ENCODE assay signal across 9 mouse cellular contexts in the genomic region with DNA sequence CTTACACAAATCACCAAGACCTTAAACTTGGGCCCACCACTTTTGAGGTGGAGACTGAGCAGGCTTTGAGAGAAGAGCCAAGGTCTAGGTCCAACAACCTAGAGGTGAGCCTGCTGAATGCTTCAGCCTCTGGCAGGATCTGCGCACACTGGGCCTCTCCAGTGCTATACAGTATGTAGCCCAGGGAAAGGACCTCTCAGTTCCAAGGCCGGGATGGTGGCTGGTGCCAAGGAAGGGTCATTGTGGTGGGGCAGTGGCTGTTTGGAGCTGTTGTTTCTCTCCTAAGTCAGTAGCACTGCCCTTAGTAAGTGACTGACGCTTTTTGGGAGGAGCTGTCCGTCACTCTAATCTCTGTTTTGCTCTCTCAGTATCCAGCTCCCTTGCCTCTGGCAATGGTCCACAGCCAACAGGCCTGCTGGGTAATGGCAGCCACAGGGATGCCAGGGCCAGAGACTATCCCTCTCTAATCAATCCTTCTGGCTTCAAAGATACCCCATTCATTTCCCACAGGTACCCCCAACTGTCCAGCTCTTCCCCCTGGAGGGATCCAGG.
DNase-seq lines count a peak whose midpoint lies in the region; ATAC-seq and TF ChIP-seq lines count a peak whose summit lies in the region.
"Had no signal": no experiment of that assay in that cellular context is flagged by ENCODE, and none has a peak within 500 bp of the region (broad histone marks: within the 10 kb centered on the region; RNA-seq: fewer than 3 reads in every experiment).

No protein-coding gene starts in this region.

- no peaks in the 10 kb centered on the region for H3K27me3 ChIP-seq in lung, postnatal 0 days (replicated peaks; ENCODE audit: insufficient read depth, low read length)
- no peaks in the 10 kb centered on the region for H3K27me3 ChIP-seq in forebrain, embryonic 12.5 days
- H3K27me3 ChIP-seq in neural tube, embryonic 14.5 days (ENCODE audit: control insufficient read depth, insufficient read depth, low read length) = no peaks in the 10 kb centered on the region

- no peak overlapping the region for H3K27ac ChIP-seq in lung, postnatal 0 days (ENCODE audit: low read length)
- H3K27ac ChIP-seq in forebrain, embryonic 12.5 days = peak overlapping the region; percentile 27
- no peak overlapping the region for H3K27ac ChIP-seq in neural tube, embryonic 14.5 days (ENCODE audit: low read depth, low read length)
- H3K27ac ChIP-seq: macrophage had no signal

- no peak overlapping the region for H3K4me3 ChIP-seq in lung, postnatal 0 days (ENCODE audit: low read depth, low read length)
- H3K4me3 ChIP-seq in forebrain, embryonic 12.5 days (replicated peaks) = no peak overlapping the region
- H3K4me3 ChIP-seq in neural tube, embryonic 14.5 days (ENCODE audit: low read depth, low read length) = no peak overlapping the region

- 0 out of 2 replicates have a peak, but pooled peaks have one; percentile 5 for ATAC-seq in lung, postnatal 0 days
- no peak for ATAC-seq in forebrain, embryonic 12.5 days (ENCODE audit: low FRiP score)
- peak; percentile 36; the same call in 1 of the 2 replicates for ATAC-seq in neural tube, embryonic 14.5 days (ENCODE audit: low read depth)

- H3K4me1 ChIP-seq in lung, postnatal 0 days (ENCODE audit: insufficient read depth, low read depth, low read length) = no peaks in the 10 kb centered on the region
- H3K4me1 ChIP-seq in forebrain, embryonic 12.5 days = peaks cover 76% of the 10 kb centered on the region
- peaks cover 28% of the 10 kb centered on the region for H3K4me1 ChIP-seq in neural tube, embryonic 14.5 days (ENCODE audit: control insufficient read depth, insufficient read depth, low read length)

- DNase-seq in lung, postnatal 0 days (ENCODE audit: low spot score) = no peak
- no peak for DNase-seq in lung, adult 18-20 months
- peak; percentile 48 to 57 for DNase-seq in heart, postnatal 14 days
- DNase-seq in testis, postnatal 10 days (ENCODE audit: low spot score) = no peak
- no peak for DNase-seq in right cerebral cortex, postnatal 25 days

- TF ChIP-seq CTCF in lung, postnatal 0 days (IDR thresholded peaks at IDR 0.05) = no peak

- no peak for TF ChIP-seq EP300 in lung, postnatal 0 days (IDR thresholded peaks at IDR 0.05)

- intact Hi-C loops in heart, postnatal 14 days (cut with DNase I) = no loop called here

- H3K9me3 ChIP-seq in lung, postnatal 0 days (ENCODE audit: low read length) = no peaks in the 10 kb centered on the region
- H3K9me3 ChIP-seq in forebrain, embryonic 12.5 days = no peaks in the 10 kb centered on the region
- H3K9me3 ChIP-seq in neural tube, embryonic 14.5 days (ENCODE audit: control insufficient read depth, low read length) = no peaks in the 10 kb centered on the region
- H3K9me3 ChIP-seq: G1E had no signal

- H3K36me3 ChIP-seq in lung, postnatal 0 days (ENCODE audit: insufficient read depth, low read length) = no peaks in the 10 kb centered on the region
- peaks cover 8% of the 10 kb centered on the region for H3K36me3 ChIP-seq in forebrain, embryonic 12.5 days (replicated peaks)
- no peaks in the 10 kb centered on the region for H3K36me3 ChIP-seq in neural tube, embryonic 14.5 days (ENCODE audit: control insufficient read depth, insufficient read depth, low read length)

- no peak overlapping the region for H3K9ac ChIP-seq in lung, postnatal 0 days (replicated peaks; ENCODE audit: low read depth)
- H3K9ac ChIP-seq in forebrain, embryonic 12.5 days = no peak overlapping the region
- H3K9ac ChIP-seq in neural tube, embryonic 14.5 days (replicated peaks; ENCODE audit: low read depth, low read length) = no peak overlapping the region

- H3K4me2 ChIP-seq in lung, postnatal 0 days (replicated peaks; ENCODE audit: low read depth, low read length) = no peak overlapping the region
- H3K4me2 ChIP-seq in forebrain, embryonic 12.5 days = no peak overlapping the region
- H3K4me2 ChIP-seq in neural tube, embryonic 14.5 days (ENCODE audit: low read depth, low read length) = no peak overlapping the region

- 83% methylated on average over 4 of the region's 4 CpGs for WGBS in lung, postnatal 0 days
- 54% methylated on average over 4 of the region's 4 CpGs for WGBS in forebrain, embryonic 12.5 days
- 60% methylated on average over 4 of the region's 4 CpGs for WGBS in neural tube, embryonic 14.5 days

Comparison
In these comparisons a context has a peak if more than half of its experiments do, and no peak if none do; other contexts are left out.
1. DNase-seq: peak in heart, postnatal 14 days (2 of 2); none in lung, postnatal 0 days (single experiment), lung, adult 18-20 months (0 of 2), testis, postnatal 10 days (single experiment) and right cerebral cortex, postnatal 25 days (single experiment).